Mouse (Mus musculus) heart, adult 9 months (tissue): ENCODE results near the gene Cxcl9.

Source experiments
- DNase-seq, 2 experiments: peaks; one replicate each; pipeline ENCODE4 v3.0.0; 2022; ENCODE audit warnings: low spot score in 2 of 2

The Cxcl9 gene

GRCm38 (mm10) chr5:92282571-92282970, 45.3 kb downstream of the Cxcl9 start:
- DNase-seq: peak in 1 of 2 experiments; percentile 34

GRCm38 (mm10) chr5:92278942-92279537, 48.8 kb downstream of the Cxcl9 start:
- DNase-seq: peak; percentile 16 to 53

- DNase-seq: peak; percentile 92 to 93
Observed at GRCm38 (mm10) chr5:92277437-92278394, 50.2 kb downstream of the Cxcl9 start, which contains the start of gene Naaa. Gene Naaa (minus strand): TSS chr5:92278170.
